Mouse (Mus musculus) embryonic stem cell, embryonic (primary cell): ENCODE measurements around the gene Fbf1.

ENCODE experiments used
- CTCF ChIA-PET, 4 experiments: fragments of 300-600 bp in 2 of 4; fragments of 350-600 bp in 2 of 4; sonication (Branson Sonifier 250); formaldehyde crosslinking; loops; one replicate each; lab custom pipeline; 2022; ENCODE audit warnings: inconsistent platforms in 2 of 4; lab: Charles Lee
- POLR2A ChIA-PET, 4 experiments: fragments of 300-600 bp in 2 of 4; fragments of 350-600 bp in 2 of 4; sonication (Branson Sonifier 250); formaldehyde crosslinking; loops; one replicate each; lab custom pipeline; 2022; ENCODE audit warnings: antibody characterized with exemption in 4 of 4, inconsistent platforms in 1 of 4; lab: Charles Lee

Fbf1 gene

GRCm38 (mm10) chr11:116110540-116110939 is 57.4 kb downstream of the Fbf1 start:
- POLR2A ChIA-PET, result interaction anchor here in 2 of 4 experiments (0.5 to 3.2 kb wide), 10 partner anchors 8 to 645 kb away, joined by 3 to 18 read pairs (median 8); partner anchors contain the start of gene Mrpl38 (in 2 of the 2)
- CTCF ChIA-PET, result interaction anchor here in 3 of 4 experiments (0.7 to 2.7 kb wide), 20 partner anchors 8 to 251 kb away, joined by 3 to 8 read pairs (median 4); partner anchors contain the start of gene Trim47 (in 1 of the 3)

DNA sequence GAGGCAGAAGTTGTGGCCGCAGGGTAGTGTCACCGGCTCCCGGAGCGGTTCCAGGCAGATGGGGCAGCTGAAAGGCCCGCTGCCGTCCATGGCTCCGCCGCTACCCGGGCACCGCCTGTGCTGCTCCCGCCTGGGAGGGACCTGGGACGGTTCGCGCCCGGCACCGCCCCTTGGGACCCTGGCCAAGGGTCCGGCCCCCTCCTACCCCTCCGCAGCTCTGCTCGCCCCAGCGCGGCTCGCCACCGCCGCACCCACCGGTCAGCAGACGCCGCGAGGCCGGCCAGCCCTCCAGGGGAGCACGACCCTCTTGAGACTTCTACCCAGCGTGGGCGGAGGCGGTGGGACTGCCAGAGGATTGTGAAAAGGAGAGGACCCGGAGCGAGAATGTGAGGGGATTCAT is 57.8 kb downstream of the Fbf1 start:
- CTCF ChIA-PET, result interaction anchor here in 3 of 4 experiments (0.6 to 2.0 kb wide), 7 partner anchors 10 to 250 kb away, joined by 3 to 6 read pairs (median 4); no protein-coding TSS in a partner anchor

GRCm38 (mm10) chr11:116109441-116110081 is 58.4 kb downstream of the Fbf1 start:
- POLR2A ChIA-PET, result interaction anchor here in 2 of 4 experiments (0.5 to 4.2 kb wide), 17 partner anchors 9 to 471 kb away, joined by 3 to 44 read pairs (median 3); partner anchors contain the start of genes Exoc7 (in 1 of the 2), Mrpl38 (in 1 of the 2) and Trim47 (in 1 of the 2)
- CTCF ChIA-PET, result interaction anchor here (0.6 to 2.1 kb wide), 13 partner anchors 8 to 387 kb away, joined by 3 to 6 read pairs (median 3); partner anchors contain the start of gene Mrpl38 (in 1 of the 4)

More for the DNA sequence above, 57.8 kb downstream of the Fbf1 start:
- POLR2A ChIA-PET, result interaction anchor here in 2 of 4 experiments (0.5 to 4.2 kb wide), 8 partner anchors 10 to 645 kb away, joined by 3 to 44 read pairs (median 4); partner anchors contain the start of genes Exoc7 (in 1 of the 2) and Mrpl38 (in 1 of the 2)

DNA sequence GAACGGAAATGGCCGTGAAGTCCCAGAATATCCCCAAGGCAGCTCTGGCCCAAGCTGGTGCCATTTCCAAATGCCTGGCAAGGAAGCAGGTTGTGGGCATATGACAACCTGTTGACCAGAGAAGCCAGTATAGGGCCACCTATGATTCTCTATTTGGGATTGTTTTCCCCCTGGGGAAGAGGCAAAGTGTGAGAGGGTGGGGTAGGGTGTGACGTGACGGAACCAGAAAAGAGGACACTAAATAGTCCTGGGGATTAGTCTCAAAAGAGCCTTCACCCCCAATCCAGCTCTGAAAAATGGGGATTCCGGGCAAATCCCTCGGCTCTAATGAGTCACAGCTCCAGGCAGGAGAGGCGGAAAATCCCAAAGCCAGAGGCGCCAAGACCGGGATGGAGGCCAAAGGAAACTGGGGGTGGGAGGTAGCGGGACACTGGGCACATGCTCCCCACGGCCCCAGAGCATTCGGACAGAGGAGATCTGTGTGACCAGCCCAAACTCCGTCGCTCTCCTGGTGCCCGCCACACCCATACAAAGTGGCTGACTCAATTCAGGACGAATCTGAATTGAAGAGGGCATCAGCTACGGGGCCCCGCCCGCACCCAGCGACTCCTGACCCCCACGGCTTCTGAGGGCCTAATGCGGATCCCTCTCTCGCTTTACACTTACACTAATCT is 59.4 kb downstream of the Fbf1 start:
- CTCF ChIA-PET, result interaction anchor here in 2 of 4 experiments (0.6 to 2.1 kb wide), 14 partner anchors 9 to 425 kb away, joined by 3 to 6 read pairs (median 3); partner anchors contain the start of genes Mrpl38 (in 1 of the 2), Trim47 (in 1 of the 2) and Trim65 (in 1 of the 2)
- POLR2A ChIA-PET, result interaction anchor here in 3 of 4 experiments (0.5 to 4.2 kb wide), 26 partner anchors 8 to 1585 kb away, joined by 3 to 44 read pairs (median 3); partner anchors contain the start of genes Galk1 (in 1 of the 3), Mrpl38 (in 1 of the 3) and Trim47 (in 1 of the 3)

DNA sequence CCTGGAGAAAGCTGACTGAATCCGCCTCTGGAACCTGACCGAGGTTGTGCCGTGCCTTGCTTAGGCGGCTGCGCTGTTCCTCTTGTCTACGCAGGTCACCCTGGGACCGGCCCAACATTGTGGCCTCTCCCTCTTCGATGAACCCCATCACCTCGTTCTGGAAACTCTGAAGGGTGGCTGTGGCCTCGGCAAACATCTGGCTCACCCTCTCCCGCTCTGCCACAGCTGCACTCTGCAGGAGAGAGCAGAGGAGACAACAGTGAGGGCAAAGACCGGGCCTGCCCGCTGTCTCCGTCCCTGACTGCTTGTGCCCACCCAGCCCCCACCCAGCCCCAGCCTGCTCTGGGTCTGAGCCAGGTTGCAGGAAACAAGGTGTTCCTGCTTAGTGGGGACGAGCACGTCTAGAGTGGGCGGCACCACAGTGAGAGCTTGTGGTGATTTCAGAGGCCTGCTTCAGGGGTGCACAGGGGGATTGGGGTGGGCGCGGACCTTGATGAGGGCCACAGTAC is 60.1 kb downstream of the Fbf1 start:
- ChIA-PET POLR2A (interaction anchor here in 3 of 4 experiments (0.5 to 4.2 kb wide), 25 partner anchors 10 to 516 kb away, joined by 3 to 44 read pairs (median 4); partner anchors contain the start of genes Mrpl38 (in 2 of the 3), Caskin2 (in 1 of the 3), Trim47 (in 1 of the 3) and Unk (in 1 of the 3)), CTCF (interaction anchor here in 2 of 4 experiments (0.5 to 2.1 kb wide), 11 partner anchors 10 to 426 kb away, joined by 3 to 10 read pairs (median 3); partner anchors contain the start of genes Mrpl38 (in 1 of the 2) and Trim65 (in 1 of the 2))

DNA sequence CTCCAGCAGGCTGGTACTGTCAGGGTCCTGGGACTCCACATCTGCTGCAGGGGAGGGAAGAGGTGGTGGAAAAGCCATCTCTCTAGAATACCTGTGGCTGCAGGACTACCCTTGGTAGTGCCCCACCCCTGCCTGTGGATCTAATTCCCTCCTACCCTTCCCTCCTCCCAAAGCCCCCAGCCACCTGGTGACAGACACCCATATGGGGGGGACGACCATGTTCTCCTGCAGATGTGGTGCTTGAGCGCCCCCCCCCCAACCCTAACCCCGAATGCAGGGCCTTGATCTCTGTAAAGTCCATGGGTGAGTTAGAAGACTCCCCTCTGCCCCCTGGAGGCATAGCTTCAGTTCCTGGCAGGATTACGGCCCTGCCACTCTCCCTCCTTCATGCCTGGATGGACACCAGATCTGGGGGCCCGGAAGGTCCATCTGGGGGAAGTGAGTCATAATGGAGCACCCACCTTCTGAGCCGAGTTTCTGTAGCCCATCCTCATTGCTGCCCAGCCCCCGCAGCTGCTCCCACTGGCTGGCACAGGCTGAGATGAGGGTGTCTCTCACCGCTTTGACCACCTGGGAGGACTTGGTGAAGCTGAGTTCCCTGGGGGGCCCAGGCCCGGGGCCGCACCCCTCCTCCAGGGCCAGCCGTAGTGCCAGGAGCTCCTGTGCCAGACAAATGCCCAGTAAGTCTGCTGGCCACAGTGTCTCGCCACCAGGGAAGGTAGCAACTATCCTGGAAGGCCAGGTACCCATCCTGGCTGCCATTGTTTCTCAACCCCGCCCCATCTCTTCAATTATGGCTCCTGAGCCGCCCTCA is 60.8 kb downstream of the Fbf1 start:
- POLR2A ChIA-PET, result interaction anchor here (0.5 to 4.2 kb wide), 30 partner anchors 8 to 517 kb away, joined by 3 to 44 read pairs (median 4); partner anchors contain the start of genes Mrpl38 (in 2 of the 4), Caskin2 (in 1 of the 4), Unc13d (in 1 of the 4) and Unk (in 1 of the 4)
- CTCF ChIA-PET, result interaction anchor here in 2 of 4 experiments (0.5 to 2.1 kb wide), 15 partner anchors 9 to 1279 kb away, joined by 3 to 10 read pairs (median 3); partner anchors contain the start of genes Mrpl38 (in 1 of the 2) and Trim65 (in 1 of the 2)

DNA sequence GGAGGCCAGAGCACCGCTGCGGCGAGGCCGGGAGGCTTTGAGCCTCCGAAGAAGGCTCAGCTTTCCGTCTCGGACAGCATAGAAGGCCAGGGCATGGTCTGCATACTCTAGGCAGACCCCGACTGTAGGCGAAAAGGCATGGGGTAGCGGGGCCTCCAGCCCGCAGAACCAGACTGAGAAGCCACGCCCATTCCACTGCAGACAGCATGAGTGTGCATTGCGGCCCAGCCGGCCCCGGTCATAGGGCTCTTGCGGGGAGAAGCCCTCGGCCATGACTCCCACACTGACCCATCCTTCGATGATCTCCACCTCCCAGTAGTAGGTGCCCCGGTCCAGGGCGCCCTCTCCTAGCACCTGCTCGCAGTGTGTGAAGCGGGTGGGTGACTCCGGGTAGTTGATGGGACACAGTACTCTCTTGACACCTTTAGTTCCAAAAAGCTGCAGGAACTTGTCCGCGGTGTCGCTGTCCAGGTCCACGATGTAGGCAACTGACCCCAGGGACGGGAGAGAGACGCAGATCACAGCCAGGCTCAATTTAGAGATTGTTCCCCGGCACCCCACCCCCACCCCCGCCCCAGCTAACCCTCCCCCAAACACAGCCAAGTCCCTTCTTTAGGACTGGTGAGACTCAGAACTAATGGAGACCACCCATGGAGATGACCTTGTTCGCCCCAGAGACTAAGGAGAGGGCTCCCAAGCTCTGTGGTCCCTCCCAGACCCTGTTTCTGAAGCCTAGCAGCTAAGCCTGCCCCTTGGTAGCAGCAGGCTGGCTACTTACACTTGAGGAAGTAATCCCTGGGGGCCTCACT is 61.6 kb downstream of the Fbf1 start:
- ChIA-PET POLR2A (interaction anchor here in 3 of 4 experiments (0.6 to 4.2 kb wide), 23 partner anchors 8 to 226 kb away, joined by 3 to 44 read pairs (median 4); partner anchors contain the start of genes Mrpl38 (in 2 of the 3), Unk (in 1 of the 3) and Wbp2 (in 1 of the 3)), CTCF (interaction anchor here in 3 of 4 experiments (0.6 to 2.1 kb wide), 12 partner anchors 9 to 1280 kb away, joined by 3 to 10 read pairs (median 3); partner anchors contain the start of gene Mrpl38 (in 1 of the 3))

GRCm38 (mm10) chr11:116105065-116105464 is 62.9 kb downstream of the Fbf1 start:
- CTCF ChIA-PET, result interaction anchor here in 3 of 4 experiments (0.6 to 1.4 kb wide), 7 partner anchors 10 to 396 kb away, joined by 3 to 7 read pairs (median 4); no protein-coding TSS in a partner anchor
- POLR2A ChIA-PET, result interaction anchor here in 3 of 4 experiments (0.7 to 4.5 kb wide), 7 partner anchors 11 to 1916 kb away, joined by 3 to 41 read pairs (median 4); no protein-coding TSS in a partner anchor

DNA sequence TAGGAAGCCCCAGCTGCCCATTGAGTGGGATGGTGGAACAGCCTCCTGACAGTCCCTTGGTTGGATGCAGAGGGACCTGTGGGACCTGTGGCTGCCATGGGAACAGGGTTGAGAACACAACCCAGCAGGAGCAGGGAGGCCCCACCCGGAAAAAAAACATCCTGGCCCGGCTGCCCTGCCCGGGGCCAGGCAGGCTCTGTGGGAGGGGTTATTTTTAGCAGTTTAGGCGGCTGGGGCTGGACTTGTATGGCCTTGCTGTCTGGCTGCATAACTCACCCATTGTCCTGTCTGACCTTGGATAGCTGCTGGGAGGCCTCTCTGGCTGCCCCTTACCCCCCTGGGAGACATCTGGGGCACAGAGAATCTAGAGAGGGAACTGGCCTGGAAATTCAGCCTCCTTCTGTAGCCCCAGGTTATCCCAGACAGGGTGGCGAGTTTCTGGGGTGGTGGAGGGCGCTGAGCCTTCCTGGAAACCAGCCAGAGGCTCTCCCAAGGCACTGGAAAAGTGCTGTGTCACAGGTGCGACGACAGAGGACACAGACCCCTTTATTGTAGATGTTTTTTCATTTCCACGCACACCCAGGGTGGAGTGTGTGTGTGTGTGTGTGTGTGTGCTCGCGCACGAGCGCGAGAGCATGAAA is 63.8 kb downstream of the Fbf1 start:
- CTCF ChIA-PET, result interaction anchor here (0.5 to 1.4 kb wide), 9 partner anchors 13 to 386 kb away, joined by 3 to 5 read pairs (median 4); partner anchors contain the start of gene Mrpl38 (in 1 of the 4)
- POLR2A ChIA-PET, result interaction anchor here in 3 of 4 experiments (0.6 to 4.5 kb wide), 32 partner anchors 7 to 1916 kb away, joined by 3 to 41 read pairs (median 3); partner anchors contain the start of genes Wbp2 (in 2 of the 3), Caskin2 (in 1 of the 3), Mrpl38 (in 1 of the 3) and Smim6 (in 1 of the 3)

GRCm38 (mm10) chr11:116103572-116103971 is 64.4 kb downstream of the Fbf1 start:
- ChIA-PET POLR2A (interaction anchor here in 3 of 4 experiments (0.6 to 4.5 kb wide), 25 partner anchors 8 to 1870 kb away, joined by 3 to 41 read pairs (median 3); partner anchors contain the start of genes Wbp2 (in 2 of the 3), Caskin2 (in 1 of the 3), Mrpl38 (in 1 of the 3) and Trim47 (in 1 of the 3)), CTCF (interaction anchor here in 3 of 4 experiments (0.5 to 1.4 kb wide), 4 partner anchors 14 to 1210 kb away, joined by 3 to 5 read pairs (median 4); partner anchors contain the start of gene Mrpl38 (in 1 of the 3))

DNA sequence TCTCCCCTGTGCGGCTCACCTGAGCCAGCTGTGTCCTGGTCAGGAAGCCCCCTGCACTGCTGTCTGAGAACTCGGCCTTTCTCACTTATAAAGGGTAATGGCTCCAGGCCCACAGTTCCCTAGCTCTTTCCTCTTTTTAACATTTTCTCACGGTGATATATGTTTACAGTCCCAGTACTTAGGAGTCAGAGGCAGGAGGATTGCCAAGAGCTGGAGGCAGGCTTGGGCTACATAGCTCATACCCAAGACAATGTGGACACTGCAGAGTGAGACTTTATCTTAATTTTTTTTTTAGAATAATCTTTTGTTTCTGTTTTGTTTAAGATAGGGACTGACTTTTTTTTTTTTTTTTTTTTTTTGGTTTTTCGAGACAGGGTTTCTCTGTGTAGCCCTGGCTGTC is 65.5 kb downstream of the Fbf1 start:
- ChIA-PET POLR2A (interaction anchor here (0.5 to 4.5 kb wide), 40 partner anchors 9 to 312 kb away, joined by 3 to 41 read pairs (median 4); partner anchors contain the start of genes Mrpl38 (in 3 of the 4), Recql5 (in 1 of the 4), Sap30bp (in 1 of the 4) and Unc13d (in 1 of the 4)), CTCF (interaction anchor here (0.5 to 1.9 kb wide), 11 partner anchors 9 to 398 kb away, joined by 3 to 6 read pairs (median 4); partner anchors contain the start of gene Mrpl38 (in 2 of the 4))

GRCm38 (mm10) chr11:116101931-116102381 is 66.0 kb downstream of the Fbf1 start:
- ChIA-PET CTCF (interaction anchor here (0.5 to 1.9 kb wide), 13 partner anchors 9 to 399 kb away, joined by 3 to 6 read pairs (median 3); partner anchors contain the start of gene Mrpl38 (in 2 of the 4)), POLR2A (interaction anchor here (0.6 to 4.5 kb wide), 40 partner anchors 8 to 313 kb away, joined by 3 to 41 read pairs (median 4); partner anchors contain the start of genes Mrpl38 (in 3 of the 4), Recql5 (in 1 of the 4), Sap30bp (in 1 of the 4) and Smim5 (in 1 of the 4))

GRCm38 (mm10) chr11:116100839-116101238 is 67.1 kb downstream of the Fbf1 start:
- POLR2A ChIA-PET, result interaction anchor here in 2 of 4 experiments (0.7 to 2.1 kb wide), 7 partner anchors 8 to 201 kb away, joined by 3 to 5 read pairs (median 3); partner anchors contain the start of genes Mrpl38 (in 1 of the 2), Smim5 (in 1 of the 2) and Wbp2 (in 1 of the 2)
- CTCF ChIA-PET, result interaction anchor here in 2 of 4 experiments (0.6 to 1.0 kb wide), 3 partner anchors 12 to 57 kb away, joined by 3 read pairs; no protein-coding TSS in a partner anchor
